Mouse (Mus musculus): ENCODE measurements around the gene Pold1.

Gene Pold1

DNA sequence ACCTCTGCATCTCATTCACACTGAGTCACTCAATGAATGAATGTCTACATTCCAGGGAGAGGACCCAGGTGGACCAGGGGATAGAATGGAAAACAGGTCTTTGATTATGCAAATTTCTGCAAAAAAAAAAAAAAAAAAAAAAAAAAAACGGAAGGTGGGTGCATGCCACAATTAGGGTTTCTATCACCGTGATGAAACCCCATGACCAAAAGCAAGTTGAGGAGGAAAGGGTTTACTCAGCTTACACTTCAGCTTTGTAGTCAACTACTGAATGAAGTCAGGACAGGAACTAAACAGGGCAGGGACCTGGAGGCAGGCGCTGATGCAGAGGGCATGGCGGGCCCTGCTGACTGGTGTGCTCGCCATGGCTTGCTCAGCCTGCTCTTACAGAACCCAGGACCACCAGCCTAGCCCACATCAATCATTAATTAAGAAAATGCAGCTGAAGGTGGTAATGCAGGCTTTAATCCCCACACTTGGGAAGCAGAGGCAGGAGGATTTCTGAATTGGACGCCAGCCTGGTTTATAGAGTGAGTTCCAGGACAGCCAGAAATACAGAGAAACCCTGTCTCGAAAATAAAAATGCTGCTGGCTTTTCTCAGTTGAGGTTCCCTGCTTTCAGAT is 63.0 kb downstream of the Pold1 start:
- no peak for DNase-seq (ENCODE audit: low read depth)

DNA sequence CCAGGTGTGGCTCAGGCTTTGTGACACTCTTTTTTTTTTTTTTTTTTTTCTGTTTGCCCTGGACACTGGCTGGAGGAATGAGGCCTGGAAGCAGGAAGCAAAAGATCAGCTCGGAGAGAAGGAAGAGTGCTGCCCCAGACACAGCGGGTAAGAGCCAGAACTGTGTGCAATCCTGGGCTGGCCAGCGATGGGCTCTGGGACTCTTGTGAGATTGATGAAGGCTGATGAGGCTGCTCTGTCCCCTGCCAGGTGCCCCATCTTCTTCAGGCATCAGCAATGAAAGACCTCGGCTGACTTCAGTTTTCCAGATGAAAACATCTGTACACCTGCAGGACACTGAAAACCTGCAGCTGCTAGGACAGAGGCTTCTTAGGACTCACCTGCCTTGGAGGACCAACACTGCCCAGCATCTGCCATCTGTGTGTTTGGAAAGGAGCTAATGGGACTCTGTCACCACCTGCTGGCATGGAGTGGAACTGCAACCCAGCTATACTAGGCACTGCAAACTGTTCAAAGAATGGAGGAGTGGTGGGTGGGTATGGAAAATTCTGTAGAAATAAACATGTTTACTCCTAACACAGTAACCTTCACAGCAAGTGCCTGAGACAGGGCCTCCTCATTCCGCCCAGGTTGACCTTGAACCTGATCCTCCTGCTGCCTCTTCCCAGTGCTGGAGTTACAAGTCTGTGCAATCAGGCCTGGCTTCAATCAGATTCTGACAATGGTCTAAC is 63.6 kb downstream of the Pold1 start:
- DNase-seq (ENCODE audit: low read depth), result peak; percentile 72

DNA sequence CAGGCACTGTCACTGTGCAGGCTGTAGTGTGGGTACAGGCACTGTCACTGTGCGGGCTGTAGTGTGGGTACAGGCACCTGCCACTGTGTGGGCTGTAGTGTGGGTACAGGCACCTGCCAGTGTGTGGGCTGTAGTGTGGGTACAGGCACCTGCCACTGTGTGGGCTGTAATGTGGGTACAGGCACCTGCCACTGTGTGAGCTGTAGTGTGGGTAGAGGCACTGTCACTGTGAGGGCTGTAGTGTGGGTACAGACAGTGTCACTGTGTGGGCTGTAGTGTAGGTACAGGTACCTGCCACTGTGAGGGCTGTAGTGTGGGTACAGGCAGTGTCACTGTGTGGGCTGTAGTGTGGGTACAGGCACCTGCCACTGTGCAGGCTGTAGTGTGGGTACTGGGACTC is 64.5 kb downstream of the Pold1 start:
- DNase-seq (ENCODE audit: low read depth), result no peak

DNA sequence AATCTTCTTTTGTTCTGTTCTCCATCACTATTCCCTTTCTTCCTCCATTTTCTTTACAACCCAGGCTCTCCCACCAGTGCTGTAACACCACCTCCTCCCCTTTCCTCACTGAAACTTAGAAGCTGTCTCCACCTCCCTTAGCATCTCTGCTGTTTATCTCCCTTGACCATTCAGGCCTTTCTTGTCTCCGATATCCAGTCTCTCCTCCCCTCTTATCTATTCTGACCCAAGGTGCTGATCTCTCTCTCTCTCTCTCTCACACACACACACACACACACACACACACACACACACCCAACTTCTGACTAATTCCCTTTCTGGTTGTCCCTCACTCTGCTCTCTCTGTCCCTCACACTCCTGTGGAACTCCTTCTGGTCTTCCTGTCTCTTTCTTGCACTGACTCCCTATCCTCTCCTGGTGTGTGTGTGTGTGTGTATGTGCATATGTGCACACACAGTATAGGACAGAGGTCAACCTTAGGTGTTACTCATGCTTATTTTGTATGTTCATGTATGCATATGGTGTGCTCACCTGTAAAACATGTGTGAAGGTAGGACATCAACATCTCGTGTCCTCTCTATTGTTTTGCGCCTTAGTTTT is 65.7 kb downstream of the Pold1 start:
- DNase-seq (ENCODE audit: low read depth), result peak; percentile 65
